Mouse (Mus musculus) 3T3-L1 (cell line): Measurements from ENCODE around the gene Gm6367.
"Not testable (repeated sequence)": the region's sequence is repeated elsewhere in the genome, so short reads cannot be mapped to it uniquely, and the experiment has no call there.

Source experiments
- DNase-seq: peaks from one replicate; pipeline ENCODE4 v3.0.0-alpha.2; 2015; ENCODE audit warnings: low read depth, low spot score

The Gm6367 gene

DNA sequence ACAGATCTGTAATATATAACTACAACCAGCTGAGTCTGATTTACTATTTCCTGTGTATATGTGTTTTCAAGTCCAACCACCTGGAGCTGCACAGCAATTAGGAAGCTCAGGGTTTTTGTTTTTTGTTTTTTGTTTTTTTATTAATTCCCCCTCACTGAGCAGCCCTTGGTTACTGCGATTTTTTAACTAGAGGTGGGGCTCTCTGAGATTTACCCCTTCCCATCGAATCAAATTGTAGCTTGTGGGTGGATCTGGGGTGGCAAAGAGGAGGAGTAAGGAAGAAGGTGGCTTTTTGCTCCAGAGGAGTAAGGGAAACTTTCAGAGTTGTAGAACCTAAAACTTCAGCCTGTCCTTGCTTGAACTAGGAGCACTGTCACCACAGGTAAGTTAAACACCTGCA lies at the start of gene Gm6367:
Gene Gm6367, plus strand, starts transcription at position 301 of the 400 bp plus-strand sequence.
- DNase-seq: not testable (repeated sequence)
